Mouse (Mus musculus) C2C12 (cell line): ENCODE measurements around the gene Srgap2. TPM values are rescaled to one million over a fixed set of nuclear protein-coding genes. Genes with fewer than 3 reads are reported as not detected.
A peak's percentile ranks its signal among the peaks of the same experiment; 100 is the strongest.

Experiments used
- H3K27me3 ChIP-seq: one replicate; pipeline ENCODE4 v1.6.1; 2011; ENCODE audit not compliant: control insufficient read depth, insufficient read depth, insufficient read length
- H3K36me3 ChIP-seq: one replicate; pipeline ENCODE4 v1.6.1; 2011; ENCODE audit not compliant: control insufficient read depth, insufficient read depth
- H3K4me3 ChIP-seq: one replicate; pipeline ENCODE4 v1.5.1; 2011; ENCODE audit warnings: mild to moderate bottlenecking, control low read depth; ENCODE audit not compliant: poor library complexity, insufficient read depth, severe bottlenecking
- H3K79me2 ChIP-seq: one replicate; pipeline ENCODE4 v1.6.1; 2011; ENCODE audit not compliant: control insufficient read depth, insufficient read depth
- H3K79me3 ChIP-seq: one replicate; pipeline ENCODE4 v1.6.1; 2011; ENCODE audit warnings: low read depth, control low read depth
- H3ac ChIP-seq: one replicate; pipeline ENCODE3; 2011; ENCODE audit warnings: low read depth; ENCODE audit not compliant: control insufficient read depth, insufficient read length
- CEBPB ChIP-seq: IDR thresholded peaks from one replicate; pipeline ENCODE4 v1.6.1; 2011; ENCODE audit warnings: low read depth, mild to moderate bottlenecking, control low read depth, moderate library complexity
- CTCF ChIP-seq: IDR thresholded peaks from one replicate; pipeline ENCODE4 v1.5.1; 2011; ENCODE audit not compliant: control insufficient read depth, insufficient read depth, insufficient read length
- FOSL1 ChIP-seq: IDR thresholded peaks from one replicate; pipeline ENCODE4 v1.8.0; 2011; ENCODE audit warnings: mild to moderate bottlenecking, low read length; ENCODE audit not compliant: poor library complexity, insufficient read depth, severe bottlenecking
- MAX ChIP-seq: IDR thresholded peaks from one replicate; pipeline ENCODE4 v1.6.1; 2011; ENCODE audit warnings: mild to moderate bottlenecking, control low read depth
- MYOD1 ChIP-seq: IDR thresholded peaks from one replicate; pipeline ENCODE4 v1.6.1; 2011; ENCODE audit warnings: low read depth; ENCODE audit not compliant: control insufficient read depth, insufficient read length
- MYOG ChIP-seq: IDR thresholded peaks from one replicate; pipeline ENCODE4 v1.6.1; 2011; ENCODE audit not compliant: control insufficient read depth, insufficient read length; ENCODE audit errors: extremely low read depth
- USF1 ChIP-seq: IDR thresholded peaks from one replicate; pipeline ENCODE4 v1.6.1; 2011; ENCODE audit warnings: low read depth, mild to moderate bottlenecking, control low read depth, moderate library complexity
- polyA plus RNA-seq: library from polyadenylated mRNA; unstranded; fragments of >200 nt; fragmentation: generic; extraction: Trizol; gene quantifications from one replicate; pipeline ENCODE4 v1.2.1, GENCODE M21; 2012; ENCODE audit warnings: missing spikeins

Gene Srgap2
- polyA plus RNA-seq, 1 experiment = 10.5 TPM

- H3K79me2 ChIP-seq = peaks cover 99% of the 10 kb centered on the region
- H3K4me3 ChIP-seq = no peak overlapping the region
- TF ChIP-seq MAX = no peak
- TF ChIP-seq CEBPB = no peak
- no peak for TF ChIP-seq USF1
- TF ChIP-seq CTCF = no peak
- no peak for TF ChIP-seq MYOD1
- TF ChIP-seq MYOG = no peak
- no peak for TF ChIP-seq FOSL1
- no peaks in the 10 kb centered on the region for H3K27me3 ChIP-seq
- H3K36me3 ChIP-seq = no peaks in the 10 kb centered on the region
- peaks cover 43% of the 10 kb centered on the region for H3K79me3 ChIP-seq
- no peak overlapping the region for H3ac ChIP-seq
These were observed 56.6 kb downstream of the Srgap2 start for GRCm38 (mm10) chr1:131470597-131470996.

GRCm38 (mm10) chr1:131465855-131466254 is 61.3 kb downstream of the Srgap2 start:
- peaks cover 31% of the 10 kb centered on the region for H3K79me3 ChIP-seq
- TF ChIP-seq CEBPB = no peak
- no peak for TF ChIP-seq FOSL1
- no peak for TF ChIP-seq MAX
- TF ChIP-seq MYOD1 = no peak
- no peak for TF ChIP-seq CTCF
- no peak for TF ChIP-seq USF1
- no peak for TF ChIP-seq MYOG
- H3K79me2 ChIP-seq = peaks cover 92% of the 10 kb centered on the region
- no peak overlapping the region for H3K4me3 ChIP-seq
- no peaks in the 10 kb centered on the region for H3K36me3 ChIP-seq
- no peaks in the 10 kb centered on the region for H3K27me3 ChIP-seq
- no peak overlapping the region for H3ac ChIP-seq

- peaks cover 89% of the 10 kb centered on the region for H3K79me2 ChIP-seq
- H3K27me3 ChIP-seq = no peaks in the 10 kb centered on the region
- H3K36me3 ChIP-seq = no peaks in the 10 kb centered on the region
- peaks cover 30% of the 10 kb centered on the region for H3K79me3 ChIP-seq
- no peak for TF ChIP-seq MYOG
- TF ChIP-seq FOSL1 = no peak
- no peak for TF ChIP-seq CEBPB
- no peak for TF ChIP-seq USF1
- no peak for TF ChIP-seq MAX
- TF ChIP-seq MYOD1 = no peak
- TF ChIP-seq CTCF = no peak
- no peak overlapping the region for H3ac ChIP-seq
- H3K4me3 ChIP-seq = no peak overlapping the region
These were observed 63.1 kb downstream of the Srgap2 start for GRCm38 (mm10) chr1:131463953-131464627.

DNA sequence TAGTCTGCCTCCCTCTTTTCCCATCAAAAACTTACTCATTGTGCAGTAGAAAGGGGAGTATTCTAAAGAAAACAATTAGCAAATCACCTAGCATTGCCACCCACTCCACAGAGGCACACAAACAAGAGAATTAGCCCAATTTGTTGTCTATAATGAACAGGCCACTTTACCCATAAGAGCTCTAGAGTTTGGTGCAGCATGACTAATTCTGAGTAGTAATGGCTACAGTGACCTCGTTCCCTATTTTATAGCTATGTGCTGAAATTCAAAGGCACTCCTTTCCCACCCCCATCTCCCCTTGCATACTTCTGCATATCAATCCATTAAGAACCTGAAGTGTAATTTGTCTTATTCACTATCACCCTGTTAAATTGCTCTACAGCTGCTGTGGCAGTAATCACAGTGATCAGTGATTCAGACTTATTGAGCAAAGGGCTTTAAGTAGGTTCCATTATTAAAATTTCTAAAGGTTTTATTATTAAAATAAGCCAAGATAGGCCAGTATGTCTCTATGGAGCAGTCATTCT is 64.5 kb downstream of the Srgap2 start:
- H3K36me3 ChIP-seq = no peaks in the 10 kb centered on the region
- no peak for TF ChIP-seq USF1
- no peak overlapping the region for H3ac ChIP-seq
- H3K79me3 ChIP-seq = peaks cover 32% of the 10 kb centered on the region
- H3K27me3 ChIP-seq = no peaks in the 10 kb centered on the region
- peaks cover 89% of the 10 kb centered on the region for H3K79me2 ChIP-seq
- H3K4me3 ChIP-seq = no peak overlapping the region

GRCm38 (mm10) chr1:131460914-131461530 is 66.1 kb downstream of the Srgap2 start:
- H3K79me3 ChIP-seq = peaks cover 39% of the 10 kb centered on the region
- no peak overlapping the region for H3ac ChIP-seq
- no peak overlapping the region for H3K4me3 ChIP-seq
- peak; percentile 69 for TF ChIP-seq MAX
- TF ChIP-seq FOSL1 = peak; percentile 37
- TF ChIP-seq USF1 = no peak
- peaks cover 88% of the 10 kb centered on the region for H3K79me2 ChIP-seq
- H3K27me3 ChIP-seq = no peaks in the 10 kb centered on the region
- H3K36me3 ChIP-seq = no peaks in the 10 kb centered on the region

DNA sequence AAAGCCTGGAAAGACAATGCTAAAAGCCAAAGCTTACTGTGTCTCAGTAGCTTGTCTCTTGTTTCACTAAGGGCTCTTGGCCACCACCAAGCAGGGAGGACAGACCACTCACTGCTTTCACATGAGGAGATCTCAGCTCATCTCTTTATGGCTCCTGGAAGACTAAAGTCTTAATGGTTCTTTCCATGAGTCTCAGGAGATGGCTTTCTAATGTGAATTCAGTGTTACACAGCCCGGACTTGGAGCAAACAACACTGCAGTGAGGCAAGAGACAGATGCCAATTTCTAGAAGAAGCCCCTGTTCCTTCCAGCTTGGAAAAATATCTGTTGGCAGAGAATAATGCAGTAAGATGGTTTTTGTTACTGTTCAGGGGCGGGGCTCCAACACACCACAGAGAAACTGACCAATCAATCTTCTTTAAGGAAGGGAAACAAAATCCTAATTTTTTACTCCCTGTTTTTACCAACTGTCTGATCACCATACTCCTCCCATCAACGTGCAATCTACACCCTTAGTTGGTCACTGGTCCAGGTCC is 71.7 kb downstream of the Srgap2 start:
- Histone ChIP-seq H3K36me3 (no peaks in the 10 kb centered on the region), H3K79me3 (peaks cover 39% of the 10 kb centered on the region), H3ac (no peak overlapping the region), H3K79me2 (peaks cover 95% of the 10 kb centered on the region), H3K27me3 (no peaks in the 10 kb centered on the region), H3K4me3 (no peak overlapping the region)
- TF ChIP-seq MAX = no peak
- no peak for TF ChIP-seq CEBPB
- no peak for TF ChIP-seq USF1
- TF ChIP-seq MYOD1 = no peak
- no peak for TF ChIP-seq FOSL1
- TF ChIP-seq MYOG = no peak
- TF ChIP-seq CTCF = no peak
